Mouse (Mus musculus): ENCODE data around the gene Ubn2.

DNA sequence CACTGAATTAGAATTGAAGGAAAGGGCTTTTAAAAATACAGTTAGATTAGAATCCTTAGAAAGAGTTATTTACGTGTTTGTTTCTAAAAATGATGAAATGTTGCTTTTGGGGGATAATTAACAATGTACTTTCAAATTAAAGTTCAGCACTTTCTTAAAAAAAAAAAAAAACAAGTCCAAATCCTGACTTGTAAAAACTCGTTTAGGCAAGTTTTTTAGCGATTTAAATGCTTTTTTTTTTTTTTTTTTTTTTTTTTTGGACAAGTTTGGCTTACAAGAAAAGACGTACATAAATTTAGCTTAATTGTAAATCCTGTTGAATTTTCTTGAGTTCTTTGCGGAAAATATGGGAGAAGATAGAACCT, 118.9 kb downstream of the Ubn2 start:
- TF ChIP-seq CTCF (IDR thresholded peaks at IDR 0.05; ENCODE audit: low read depth, low read length) (no peak), POLR2A (IDR thresholded peaks at IDR 0.05; ENCODE audit: extremely low read depth, insufficient read depth, low read length) (no peak)
